Mouse (Mus musculus) monocyte, adult 59 days (primary cell): ENCODE data around the gene Gm4985. TPM values are rescaled to one million over a fixed set of nuclear protein-coding genes. Genes with fewer than 3 reads are reported as not detected.

Source experiments
- total RNA-seq, 2 experiments: library from RNA; stranded (reverse); gene quantifications; one replicate each; pipeline ENCODE4 v1.2.4; 2023

Gene Gm4985
- total RNA-seq, result not detected

GRCm38 (mm10) chrX:23958834-23959233, at the start of gene Gm4985:
Gene Gm4985 (minus strand): TSS chrX:23958934.

Other genes starting within 250 kb of the Gm4985 start
- not detected for gene Gm4907, start 76.4 kb downstream of the Gm4985 start, total RNA-seq